Mouse (Mus musculus): ENCODE data around the gene Sgcd. TPM values are rescaled to one million over a fixed set of nuclear protein-coding genes. Genes with fewer than 3 reads are reported as not detected.

Sgcd gene
- 10 to 100 TPM; 54.3 TPM for total RNA-seq (2021)

DNA sequence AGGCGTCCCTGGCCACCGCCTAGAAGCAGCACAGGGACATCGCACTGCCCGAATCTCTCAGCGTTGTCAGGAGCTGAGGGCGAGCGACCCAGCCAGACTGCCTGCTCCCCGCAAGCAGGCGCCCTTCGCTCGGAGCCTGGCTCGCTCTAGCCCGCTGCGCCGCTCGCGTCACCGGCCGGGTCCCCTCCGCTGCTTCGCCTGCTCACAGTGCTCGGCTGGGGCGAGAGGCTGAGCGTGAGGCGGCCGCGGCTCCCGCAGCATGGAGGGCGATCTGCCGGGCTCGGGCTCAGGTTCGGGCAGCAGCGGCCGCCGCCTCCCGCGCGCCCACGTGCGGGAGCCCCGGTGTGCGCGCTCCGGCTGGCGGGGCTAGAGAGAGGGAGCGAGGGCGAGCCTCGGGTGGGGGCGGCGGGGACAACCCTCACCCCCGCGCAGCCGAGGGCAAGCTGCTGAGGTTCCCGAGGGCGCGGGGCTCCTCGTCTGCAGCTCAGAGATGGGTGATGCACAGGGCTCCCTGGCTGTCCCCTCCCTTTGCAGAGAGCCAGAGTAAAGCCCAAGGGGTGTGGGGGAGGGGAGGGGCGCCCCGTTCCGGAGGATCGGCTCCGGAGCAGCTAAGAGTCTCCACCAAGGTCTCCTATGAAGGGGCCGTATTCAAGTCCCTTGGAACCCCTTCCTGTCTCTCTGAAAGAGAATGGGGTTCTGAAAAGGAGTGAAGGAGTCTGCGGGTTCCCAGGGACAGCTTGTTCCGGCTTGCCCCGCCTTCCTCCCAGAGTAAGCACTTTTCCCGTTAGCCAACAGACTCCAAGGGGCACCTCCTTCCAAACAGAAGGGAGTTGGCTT is at the start of gene Sgcd:
Sgcd (minus strand) TSS at position 273 of the 837 bp plus-strand sequence.
- intact Hi-C loops (cut with DNase I), result no loop called here

DNA sequence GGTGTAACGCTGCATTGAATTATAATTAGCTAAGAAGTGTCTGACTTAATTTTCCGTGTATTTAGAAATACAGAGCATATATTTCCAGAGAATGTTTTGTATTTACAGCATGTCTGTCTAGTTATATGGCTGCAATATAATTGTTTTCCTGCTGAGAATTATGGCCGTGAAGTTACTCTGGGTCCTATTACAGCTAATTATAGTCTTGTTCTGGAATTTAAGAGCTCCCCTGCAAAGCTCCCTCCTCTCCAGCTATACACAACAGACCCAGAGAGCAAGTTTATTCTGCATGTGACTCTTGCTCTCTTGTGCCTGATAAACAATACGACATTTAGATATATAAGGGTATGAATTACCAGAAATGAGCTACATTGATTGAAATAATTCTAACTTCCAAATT is 49.3 kb upstream of the Sgcd start:
- intact Hi-C loops (cut with DNase I), result no loop called here

More for the DNA sequence above, at the start of gene Sgcd:
- DNase-seq, result peak; percentile 37

DNA sequence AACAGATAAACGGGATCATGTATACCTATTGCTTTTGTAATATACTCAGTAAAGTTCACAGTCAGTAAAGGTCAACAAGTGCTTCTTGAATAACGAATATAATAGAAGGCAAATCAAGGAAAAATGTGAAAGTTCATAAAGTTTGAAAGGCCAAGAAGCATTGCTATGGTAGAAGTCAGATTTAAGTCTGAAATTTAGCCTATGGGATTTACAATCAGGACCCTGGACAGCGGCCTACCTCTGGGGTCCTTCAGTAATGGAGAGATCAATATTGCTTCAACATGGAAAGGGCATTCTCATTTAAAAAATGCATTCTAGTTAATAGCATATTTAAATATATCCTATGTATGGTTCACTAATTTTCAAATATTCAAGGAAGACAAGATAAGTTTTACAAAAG is 24.1 kb upstream of the Sgcd start:
- peak in 1 of 2 experiments; percentile 2 for DNase-seq
- intact Hi-C loops (cut with DNase I), result no loop called here

More for the DNA sequence above, 49.3 kb upstream of the Sgcd start:
- DNase-seq, result no peak

DNA sequence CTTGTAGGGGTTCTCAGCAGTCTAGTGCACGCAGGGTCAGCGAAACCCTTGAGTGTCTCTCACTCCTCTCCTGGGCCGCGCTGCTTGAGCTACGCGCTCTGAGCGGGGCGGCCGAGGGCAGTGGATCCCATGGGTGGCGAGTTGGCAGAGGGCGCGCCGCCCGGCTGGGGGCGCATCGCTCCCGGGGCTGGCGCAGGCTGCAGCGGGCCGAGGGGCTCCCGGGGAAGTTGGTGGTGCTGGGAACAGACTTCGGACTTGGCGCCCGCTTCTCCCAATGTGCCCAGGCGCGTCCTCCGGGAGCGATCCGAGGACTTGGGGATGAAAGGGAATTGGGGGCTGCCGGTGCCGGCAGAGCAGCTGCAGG is 454 bp downstream of the Sgcd start:
- intact Hi-C loops (cut with DNase I), result no loop called here

DNA sequence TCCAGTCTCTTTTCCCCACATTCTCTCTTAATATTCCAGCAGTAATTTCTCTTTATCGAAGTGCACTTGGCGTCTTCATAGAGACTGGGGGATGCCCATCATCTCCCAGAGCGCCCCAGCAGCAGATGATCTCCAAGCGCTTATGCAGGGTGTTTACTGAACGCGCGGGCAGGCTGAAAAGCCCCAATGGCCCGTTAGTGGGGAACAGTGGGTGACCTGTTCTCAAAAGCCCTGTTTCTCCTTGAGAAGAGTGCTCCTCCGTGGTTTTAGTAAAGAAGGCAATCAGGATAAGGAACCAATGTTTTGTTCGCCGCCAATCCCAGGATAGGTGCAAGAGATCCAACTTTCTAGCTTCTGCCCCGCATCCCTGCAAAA is 889 bp downstream of the Sgcd start:
- no peak for DNase-seq
- intact Hi-C loops (cut with DNase I), result no loop called here

More for the DNA sequence above, 454 bp downstream of the Sgcd start:
- peak; percentile 10 to 16 for DNase-seq

DNA sequence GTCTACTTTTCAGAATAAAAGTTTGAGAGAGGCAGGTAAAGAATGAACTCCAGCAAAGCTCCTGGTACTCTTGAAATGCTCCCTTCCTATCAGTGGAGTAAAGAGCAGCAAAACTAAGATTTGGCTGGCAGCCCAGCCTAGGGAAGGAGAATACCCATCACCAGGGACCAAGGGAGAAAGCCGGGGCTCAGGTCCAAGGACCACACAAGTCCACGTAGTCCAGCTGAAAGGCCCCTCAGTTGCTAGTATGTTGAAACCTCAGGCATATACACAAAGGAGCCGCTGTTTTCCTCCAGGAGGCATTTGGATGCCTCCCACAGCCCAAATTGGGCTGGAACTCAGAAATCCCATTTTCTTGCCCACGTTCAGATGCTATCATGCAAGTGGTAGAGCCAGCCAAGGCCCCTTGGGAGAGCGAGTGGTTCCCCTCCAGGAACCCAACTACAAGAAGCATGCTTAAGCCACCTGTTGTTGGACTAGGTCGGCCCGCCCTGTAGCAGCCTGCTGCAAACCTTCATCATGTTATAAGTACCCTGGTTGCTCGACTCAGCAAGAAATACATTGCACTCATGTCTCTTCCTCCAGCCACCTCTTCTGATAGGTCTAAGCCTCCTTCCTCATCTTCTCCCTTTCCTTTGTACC is 1.4 kb downstream of the Sgcd start:
- DNase-seq, result no peak
- intact Hi-C loops (cut with DNase I), result no loop called here

DNA sequence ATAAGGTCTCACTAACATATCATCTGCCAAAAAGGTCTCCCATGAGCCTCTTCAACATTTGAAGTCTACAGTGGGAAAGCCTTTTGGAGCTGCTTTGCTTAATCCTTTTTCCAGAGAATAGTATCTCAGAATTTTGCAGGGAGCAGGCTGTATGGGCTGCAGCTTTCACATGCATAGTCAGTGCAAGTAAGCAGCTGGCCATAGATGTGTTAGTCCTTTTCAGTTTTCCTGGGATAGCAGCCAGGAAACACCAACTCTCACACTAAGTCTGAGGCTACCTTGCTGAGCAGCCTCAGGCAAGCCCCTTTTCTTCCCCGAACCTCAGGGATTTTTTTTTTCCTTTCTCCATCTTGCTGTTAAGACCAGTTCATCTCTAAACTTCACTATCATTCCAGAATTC is 6.6 kb downstream of the Sgcd start:
- no peak for DNase-seq
- intact Hi-C loops (cut with DNase I), result no loop called here

DNA sequence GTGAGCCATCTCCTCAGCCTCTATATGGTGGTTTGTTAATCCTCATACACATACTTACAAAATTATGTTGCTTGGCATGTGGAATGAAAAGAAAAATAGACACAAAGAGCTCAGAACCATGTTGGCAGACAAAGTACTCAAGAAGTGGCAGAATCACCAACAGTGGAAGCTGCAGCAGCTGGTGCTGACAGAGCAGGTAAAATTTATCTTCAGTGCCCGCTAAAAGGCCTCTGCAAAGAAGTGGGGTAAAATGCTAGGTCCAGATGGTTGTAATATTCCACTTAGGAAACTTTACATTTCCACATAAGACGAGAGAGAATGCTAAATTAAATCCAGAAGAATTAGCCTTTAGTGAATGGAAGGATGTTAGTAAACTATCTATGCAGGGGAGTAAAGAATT is 7.7 kb downstream of the Sgcd start:
- intact Hi-C loops (cut with DNase I), result no loop called here
- DNase-seq, result no peak

DNA sequence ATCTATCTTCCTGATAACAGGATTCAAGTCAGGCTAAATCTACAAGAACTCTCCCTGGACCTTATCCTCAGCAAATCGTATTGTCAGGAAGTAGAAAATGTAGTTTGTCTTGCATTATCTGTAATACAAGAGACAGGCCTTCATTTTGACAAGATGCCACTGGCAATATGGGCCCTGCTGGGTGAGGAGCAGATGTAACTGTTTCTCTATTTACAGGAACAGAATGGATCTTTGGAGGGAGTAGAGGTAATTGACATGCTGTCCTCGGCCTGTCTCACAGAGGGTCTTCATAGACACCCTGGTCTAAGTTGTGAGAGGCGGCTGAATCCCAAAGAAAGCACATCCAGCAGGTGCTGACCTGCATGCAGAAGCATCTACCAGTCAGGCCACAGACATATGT is 35.5 kb downstream of the Sgcd start:
- intact Hi-C loops (cut with DNase I), result no loop called here
- no peak for DNase-seq

DNA sequence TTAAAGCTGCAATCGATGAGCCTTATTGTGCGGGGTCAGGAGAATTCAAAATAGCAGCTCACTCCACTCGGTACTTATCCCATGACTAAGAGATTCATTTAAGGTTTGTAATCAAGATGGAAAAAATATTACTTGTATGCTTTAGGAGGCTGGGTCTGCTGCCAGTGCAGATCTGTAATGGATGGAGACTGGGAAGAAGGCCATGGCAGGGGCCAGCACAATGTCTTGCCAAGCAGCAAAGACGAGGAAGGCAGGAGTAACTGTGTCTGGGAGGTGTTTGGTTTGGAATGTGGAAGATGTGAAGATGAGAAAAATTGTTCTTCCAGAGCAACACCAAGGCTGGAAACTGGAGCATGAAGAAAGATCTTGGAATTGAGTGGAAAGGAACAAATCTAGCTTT is 36.4 kb downstream of the Sgcd start:
- DNase-seq, result no peak
- intact Hi-C loops (cut with DNase I), result no loop called here

DNA sequence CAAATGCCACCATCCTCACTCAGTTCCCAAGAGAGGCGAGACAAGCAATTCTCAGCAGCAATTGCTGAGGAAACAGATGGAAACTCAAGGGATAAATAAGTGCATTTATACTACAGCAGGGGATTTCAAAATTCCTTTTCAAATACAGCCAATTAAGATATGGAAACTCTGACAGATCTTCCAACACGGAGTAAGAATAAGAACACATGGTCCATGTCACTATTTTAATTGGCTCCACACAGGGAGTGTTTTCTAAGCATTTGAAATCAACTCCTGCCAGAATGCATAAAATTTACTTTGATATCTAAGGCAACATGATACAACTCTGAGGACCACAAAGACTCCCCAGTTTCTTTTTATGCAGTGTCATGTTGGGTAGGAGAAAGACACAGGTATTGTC is 49.0 kb downstream of the Sgcd start:
- no peak for DNase-seq
- intact Hi-C loops (cut with DNase I), result no loop called here

DNA sequence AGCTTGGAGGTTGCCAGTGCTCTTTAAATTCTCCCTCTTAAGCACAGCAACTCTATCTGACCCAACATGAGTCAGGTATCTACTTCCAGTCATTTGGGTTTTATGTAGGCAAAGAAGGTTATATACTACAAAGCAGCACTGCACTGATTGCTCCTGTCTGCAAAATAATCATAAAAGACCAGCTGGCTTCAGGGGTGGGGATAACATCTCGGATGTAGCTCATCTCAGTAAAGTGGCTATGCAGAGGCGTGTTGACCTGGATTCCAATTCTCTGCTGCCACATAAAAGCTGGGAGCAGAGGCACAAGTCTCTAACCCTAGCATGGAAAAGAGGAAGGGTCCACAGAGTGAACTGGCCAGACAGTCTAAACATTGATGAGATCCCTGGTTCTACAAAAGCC is 71.2 kb downstream of the Sgcd start:
- no peak for DNase-seq
- intact Hi-C loops (cut with DNase I), result no loop called here

DNA sequence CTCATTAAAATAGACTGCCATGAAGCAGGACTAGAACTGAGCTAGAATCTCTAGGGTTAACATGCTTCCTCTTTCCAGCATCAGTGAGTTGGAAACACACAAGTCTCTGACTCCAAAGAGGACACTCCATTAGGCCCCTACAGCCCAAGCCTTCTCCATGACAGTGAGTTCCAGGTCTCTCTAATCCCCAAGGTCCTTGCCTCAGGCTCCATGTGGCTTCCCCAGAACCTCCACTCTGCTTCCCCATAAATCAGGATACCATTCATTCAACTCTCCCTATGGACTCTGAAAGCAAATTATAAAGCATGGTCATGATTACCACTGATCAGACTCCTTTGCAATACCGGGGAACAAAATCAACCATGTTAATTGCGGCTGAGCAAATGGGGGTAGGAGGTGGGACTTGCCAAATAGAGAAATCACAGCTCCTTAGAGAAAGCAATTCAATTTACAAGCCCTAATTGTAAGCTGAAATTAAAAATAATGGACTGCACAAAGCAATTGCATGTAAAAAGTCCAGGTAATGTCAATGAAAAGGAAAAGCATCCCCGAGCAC is 97.1 kb downstream of the Sgcd start:
- DNase-seq, result no peak
- intact Hi-C loops (cut with DNase I), result no loop called here

DNA sequence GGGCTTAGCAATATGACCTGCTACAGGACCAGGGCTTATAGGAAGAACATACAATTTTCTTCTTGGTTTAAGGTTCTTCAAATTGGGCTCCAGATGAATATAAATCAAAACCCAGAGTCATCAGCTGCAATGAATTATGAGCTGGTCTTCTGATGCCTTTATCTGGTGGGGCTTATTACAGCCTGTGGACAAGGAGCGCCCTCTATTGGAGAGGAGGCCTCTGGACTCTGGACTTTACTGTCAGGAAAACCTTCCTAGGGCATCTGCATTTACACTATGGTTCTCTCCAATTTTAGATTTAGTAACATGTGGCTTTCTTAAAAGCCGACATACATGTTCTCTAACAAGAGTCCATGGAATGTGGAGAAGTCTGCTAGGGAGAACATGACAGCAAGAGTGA is 98.5 kb downstream of the Sgcd start:
- intact Hi-C loops (cut with DNase I), result no loop called here

DNA sequence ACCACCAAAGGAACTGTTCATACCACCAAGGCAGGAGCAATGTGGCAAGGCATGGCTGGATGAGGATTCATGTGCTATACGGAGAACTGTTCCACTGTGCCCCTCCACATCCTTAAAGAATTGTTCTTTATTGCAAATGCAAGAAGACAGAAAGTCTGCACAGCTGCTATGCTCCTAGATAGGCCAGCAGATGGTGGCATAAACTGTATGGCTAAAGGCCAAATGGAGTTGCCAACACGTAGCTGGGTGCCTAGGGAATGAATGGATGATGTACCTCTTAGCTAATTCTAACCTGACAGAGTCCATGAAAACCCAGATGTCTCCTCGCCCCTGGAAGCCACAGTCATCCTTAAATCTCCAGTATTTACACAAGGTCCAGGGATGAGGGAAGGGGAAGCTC is 103.5 kb downstream of the Sgcd start:
- DNase-seq, result peak; percentile 5 to 7
- intact Hi-C loops (cut with DNase I), result no loop called here

More for the DNA sequence above, 98.5 kb downstream of the Sgcd start:
- DNase-seq, result peak; percentile 36 to 65

DNA sequence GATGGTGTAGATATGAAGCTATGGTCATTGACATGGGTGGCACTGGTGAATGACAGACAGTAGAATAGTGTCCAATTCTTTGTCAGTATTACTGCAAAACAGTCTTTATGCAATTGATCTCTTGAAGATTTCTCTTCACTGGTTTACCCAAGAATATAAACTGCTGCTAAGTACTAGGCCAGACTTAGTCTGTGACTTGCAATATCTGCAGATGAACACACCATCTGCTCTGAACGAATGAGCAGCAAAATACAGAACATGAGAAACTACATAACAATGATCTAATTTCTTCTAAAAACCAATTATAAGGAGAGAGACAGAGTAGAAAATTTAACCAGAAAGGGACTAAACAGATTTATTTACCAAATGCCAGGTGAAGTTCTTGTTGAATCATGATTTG is 105.2 kb downstream of the Sgcd start:
- intact Hi-C loops (cut with DNase I), result no loop called here
- no peak for DNase-seq

DNA sequence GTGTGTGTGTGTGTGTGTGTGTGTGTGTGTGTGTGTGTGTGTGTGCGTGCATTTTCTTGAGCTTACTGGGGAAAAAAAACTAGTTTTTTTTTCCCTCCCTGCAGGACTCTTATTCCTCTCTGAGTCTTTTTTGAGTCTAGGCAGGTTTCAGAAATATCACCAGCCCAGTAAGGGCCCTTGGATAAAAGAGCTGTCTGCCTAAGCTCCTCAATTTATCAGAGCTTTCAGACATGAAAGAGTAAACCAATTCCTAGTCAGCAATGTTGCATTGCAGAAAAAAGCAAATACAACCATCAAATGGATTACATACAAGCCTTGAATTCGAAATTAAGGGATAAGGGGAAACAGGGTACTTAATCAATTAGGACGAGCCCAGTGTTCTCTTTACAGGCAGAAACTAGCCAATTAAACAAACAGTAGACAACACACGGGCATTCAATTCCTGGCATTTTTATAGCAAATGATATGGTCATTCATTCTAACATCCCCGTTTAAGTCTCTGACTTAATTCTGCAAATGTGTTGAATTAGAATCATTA is 112.1 kb downstream of the Sgcd start:
- intact Hi-C loops (cut with DNase I), result no loop called here

DNA sequence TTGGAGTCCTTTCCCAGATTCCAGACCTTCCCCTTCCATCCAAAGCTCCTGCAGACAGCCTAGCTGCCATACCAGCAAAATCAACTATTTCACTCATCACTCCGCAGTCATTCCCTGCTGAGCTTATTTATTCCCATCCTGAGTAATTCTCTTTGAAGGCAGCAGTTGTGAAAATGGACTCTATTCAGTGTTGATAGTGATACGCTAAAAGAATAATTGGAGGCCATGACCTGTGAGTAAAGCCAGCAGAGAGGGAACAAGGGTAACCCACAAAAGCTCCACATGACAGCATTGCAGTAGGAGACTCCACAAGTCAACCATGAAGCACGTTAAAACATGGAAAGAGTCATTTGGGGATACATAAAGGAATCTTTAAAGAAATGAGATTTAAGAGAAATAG is 142.9 kb downstream of the Sgcd start:
- intact Hi-C loops (cut with DNase I), result no loop called here
- DNase-seq, result no peak

More for the DNA sequence above, 112.1 kb downstream of the Sgcd start:
- no peak for DNase-seq

DNA sequence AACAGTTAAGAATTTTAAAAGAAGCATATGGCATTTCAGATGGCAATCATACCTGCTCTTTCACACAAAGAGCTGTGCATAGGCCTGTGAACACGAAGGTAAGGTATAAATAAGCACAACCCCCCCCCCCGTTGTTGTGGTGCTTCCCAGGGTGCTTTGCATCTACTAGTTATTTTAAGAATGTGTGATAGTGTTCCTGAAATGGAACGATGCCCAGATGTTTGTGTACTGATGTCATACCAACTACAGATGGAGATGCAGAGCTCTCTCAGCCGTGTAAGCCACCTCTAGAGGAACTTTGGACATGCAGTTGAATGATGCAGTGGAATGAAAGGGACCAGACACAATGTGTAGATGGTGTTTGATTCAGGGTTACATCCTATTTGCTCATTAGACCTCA is 155.5 kb downstream of the Sgcd start:
- intact Hi-C loops (cut with DNase I), result no loop called here
- DNase-seq, result peak; percentile 74 to 77

DNA sequence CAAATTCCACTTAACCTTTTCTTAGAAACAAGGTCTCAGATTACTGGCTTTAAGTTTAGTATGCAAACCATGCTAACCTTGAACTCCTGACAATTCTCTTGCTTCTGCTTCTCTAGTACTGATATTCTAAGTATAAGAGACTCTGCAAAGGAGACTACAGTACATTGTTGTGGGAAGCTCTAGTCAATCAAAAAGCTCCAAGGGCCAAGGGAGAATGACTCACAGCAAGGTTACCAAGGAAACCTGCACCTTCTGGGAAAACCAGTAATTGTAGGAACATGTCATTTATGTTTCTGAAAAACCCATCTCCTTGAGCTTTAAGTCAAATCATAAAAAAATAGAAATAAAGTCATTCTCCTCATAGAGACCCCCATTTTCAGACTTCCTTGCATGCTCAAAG is 178.5 kb downstream of the Sgcd start:
- no peak for DNase-seq
- intact Hi-C loops (cut with DNase I), result no loop called here

DNA sequence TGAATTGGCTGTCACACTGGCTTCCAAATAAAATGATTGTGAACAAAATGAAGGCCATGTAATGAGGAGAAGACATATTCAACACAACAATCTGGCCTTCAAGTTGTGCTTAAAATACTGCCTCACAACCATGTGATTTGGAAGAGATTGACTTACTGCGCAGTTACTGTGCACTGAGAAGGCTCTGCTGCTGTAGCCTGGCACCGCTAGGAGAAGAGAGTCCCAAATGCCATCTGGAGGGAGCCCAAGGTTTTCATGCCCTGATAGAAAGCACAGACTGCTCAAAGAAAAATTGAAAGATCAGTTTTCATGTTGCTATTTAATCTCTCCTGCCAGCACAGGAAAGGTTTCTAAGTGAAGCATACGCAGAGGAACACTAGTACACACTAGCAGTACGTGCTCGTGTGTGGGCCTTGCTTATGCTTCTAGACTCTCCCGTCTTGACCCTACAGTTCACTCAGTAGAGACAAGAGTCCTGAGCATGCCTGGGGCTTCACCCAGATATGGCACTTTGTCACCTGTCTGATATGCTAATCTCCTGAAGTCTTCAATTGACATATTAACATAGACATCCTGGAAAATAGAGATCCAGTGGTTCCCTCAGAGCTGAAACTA is 184.6 kb downstream of the Sgcd start:
- intact Hi-C loops (cut with DNase I), result no loop called here
- DNase-seq, result peak; percentile 9 to 15

DNA sequence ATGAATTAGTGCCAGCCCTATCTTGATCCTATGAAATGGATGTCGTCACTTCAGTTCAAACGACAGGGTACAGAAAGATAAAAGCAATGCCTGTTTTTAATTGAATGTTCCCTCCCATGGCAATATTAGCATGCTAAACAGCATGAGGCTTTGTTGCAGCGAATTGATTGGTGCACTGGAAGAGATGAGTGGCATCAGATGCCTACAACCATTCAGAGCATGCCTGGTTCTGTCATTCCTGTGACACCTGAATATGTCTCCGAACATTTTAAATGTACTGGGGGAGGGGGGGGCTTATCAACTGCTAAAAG is 210.9 kb downstream of the Sgcd start:
- no peak for DNase-seq
- intact Hi-C loops (cut with DNase I), result no loop called here

Data from heart, postnatal 10 days (tissue).